Mouse (Mus musculus): Measurements from ENCODE around the gene Rerg. TPM values are rescaled to one million over a fixed set of nuclear protein-coding genes. Genes with fewer than 3 reads are reported as not detected.

Gene Rerg
- total RNA-seq, 1 experiment = 1.1 TPM

DNA sequence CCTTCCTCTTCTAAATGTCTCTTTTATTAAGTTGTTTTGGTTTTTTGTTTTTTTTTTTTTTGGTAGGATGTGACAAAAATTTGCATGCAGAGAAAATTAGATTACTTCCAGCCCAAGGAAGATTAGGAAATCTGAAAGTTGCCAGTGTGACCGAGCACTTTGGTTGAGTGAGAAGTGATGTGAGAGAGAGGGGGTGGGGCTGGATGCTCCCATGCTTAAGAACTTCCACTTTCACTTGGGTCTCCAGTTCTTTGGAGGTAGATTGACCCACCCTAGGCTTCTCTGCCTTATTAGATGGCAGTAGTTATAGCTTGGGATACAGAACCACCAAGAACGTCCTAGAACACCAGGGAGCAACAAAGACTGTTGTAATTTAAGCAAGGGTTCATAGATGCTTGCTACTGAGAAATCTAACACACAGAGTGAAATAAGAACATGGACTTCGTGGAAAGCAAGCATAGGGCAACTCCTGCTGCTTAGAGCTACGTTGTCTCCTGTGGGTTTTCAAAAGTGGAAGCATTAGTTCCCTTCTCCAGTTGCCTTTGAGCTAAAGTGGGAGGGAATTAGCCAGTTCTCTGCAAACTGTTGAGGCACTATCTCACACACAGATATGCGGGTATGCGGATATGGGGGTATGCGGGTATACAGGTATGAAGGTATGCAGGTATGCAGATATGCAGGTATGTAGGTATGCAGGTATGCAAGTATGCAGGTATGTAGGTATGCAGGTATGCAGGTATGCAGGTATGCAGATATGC, 152.9 kb downstream of the Rerg start:
- H3K27ac ChIP-seq (ENCODE audit: insufficient read depth, low read depth, low read length, poor library complexity, severe bottlenecking) = no peak overlapping the region

GRCm38 (mm10) chr6:137014346-137014745, 156.0 kb downstream of the Rerg start:
- no peak overlapping the region for H3K9ac ChIP-seq (ENCODE audit: insufficient read depth, low read depth, low read length, poor library complexity, severe bottlenecking)
- no peaks in the 10 kb centered on the region for H3K4me1 ChIP-seq (ENCODE audit: control insufficient read depth in 2 of 2, insufficient read depth in 2 of 2, low read length in 2 of 2, poor library complexity in 1 of 2)
- no peak for DNase-seq (ENCODE audit: low read depth, low spot score)
- H3K4me3 ChIP-seq (ENCODE audit: insufficient read depth in 1 of 2, low read depth in 1 of 2, low read length in 2 of 2, poor library complexity in 1 of 2, severe bottlenecking in 1 of 2) = no peak overlapping the region
- no peak for TF ChIP-seq HCFC1 (IDR thresholded peaks at IDR 0.05; ENCODE audit: borderline replicate concordance, insufficient read depth, low read length)
- no peak for TF ChIP-seq ZNF384 (IDR thresholded peaks at IDR 0.05; ENCODE audit: low read depth, low read length)
- no peak for TF ChIP-seq MAFK (IDR thresholded peaks at IDR 0.05; ENCODE audit: insufficient read depth, low read depth, low read length)
- TF ChIP-seq ZC3H11A (IDR thresholded peaks at IDR 0.05; ENCODE audit: borderline replicate concordance, low read depth, low read length) = no peak
- no peak for TF ChIP-seq CHD2 (IDR thresholded peaks at IDR 0.05; ENCODE audit: low read depth, low read length)
- no peak overlapping the region for H3K27ac ChIP-seq (ENCODE audit: insufficient read depth, low read depth, low read length, poor library complexity, severe bottlenecking)
- no peaks in the 10 kb centered on the region for H3K9me3 ChIP-seq (ENCODE audit: control insufficient read depth, insufficient read depth, low read depth, low read length)
- in situ Hi-C loops (cut with MboI; ENCODE audit: low sequenced_read_pairs in 2 of 2, unreplicated experiment in 2 of 2) = no loop called here
- H3K36me3 ChIP-seq (ENCODE audit: control insufficient read depth, insufficient read depth, low read length, poor library complexity, severe bottlenecking) = no peaks in the 10 kb centered on the region

More for the DNA sequence above, 152.9 kb downstream of the Rerg start:
- no peaks in the 10 kb centered on the region for H3K4me1 ChIP-seq (ENCODE audit: control insufficient read depth in 2 of 2, insufficient read depth in 2 of 2, low read length in 2 of 2, poor library complexity in 1 of 2)
- H3K36me3 ChIP-seq (ENCODE audit: control insufficient read depth, insufficient read depth, low read length, poor library complexity, severe bottlenecking) = no peaks in the 10 kb centered on the region
- TF ChIP-seq HCFC1 (IDR thresholded peaks at IDR 0.05; ENCODE audit: borderline replicate concordance, insufficient read depth, low read length) (no peak), MAFK (IDR thresholded peaks at IDR 0.05; ENCODE audit: insufficient read depth, low read depth, low read length) (no peak), ZNF384 (IDR thresholded peaks at IDR 0.05; ENCODE audit: low read depth, low read length) (no peak), ZC3H11A (IDR thresholded peaks at IDR 0.05; ENCODE audit: borderline replicate concordance, low read depth, low read length) (no peak), CHD2 (IDR thresholded peaks at IDR 0.05; ENCODE audit: low read depth, low read length) (no peak)
- no peak overlapping the region for H3K4me3 ChIP-seq (ENCODE audit: insufficient read depth in 1 of 2, low read depth in 1 of 2, low read length in 2 of 2, poor library complexity in 1 of 2, severe bottlenecking in 1 of 2)
- no peak overlapping the region for H3K9ac ChIP-seq (ENCODE audit: insufficient read depth, low read depth, low read length, poor library complexity, severe bottlenecking)
- in situ Hi-C loops (cut with MboI; ENCODE audit: low sequenced_read_pairs in 2 of 2, unreplicated experiment in 2 of 2) = no loop called here
- H3K9me3 ChIP-seq (ENCODE audit: control insufficient read depth, insufficient read depth, low read depth, low read length) = no peaks in the 10 kb centered on the region
- DNase-seq (ENCODE audit: low read depth, low spot score) = no peak

- in situ Hi-C loops (cut with MboI; ENCODE audit: low sequenced_read_pairs in 2 of 2, unreplicated experiment in 2 of 2) = no loop called here
- DNase-seq (ENCODE audit: low read depth, low spot score) = no peak
These were observed 159.1 kb downstream of the Rerg start for GRCm38 (mm10) chr6:137011187-137011586.

More at GRCm38 (mm10) chr6:137011187-137011586, 159.1 kb downstream of the Rerg start:
- no peak overlapping the region for H3K27ac ChIP-seq (ENCODE audit: insufficient read depth, low read depth, low read length, poor library complexity, severe bottlenecking)
- H3K36me3 ChIP-seq (ENCODE audit: control insufficient read depth, insufficient read depth, low read length, poor library complexity, severe bottlenecking) = no peaks in the 10 kb centered on the region
- no peak overlapping the region for H3K9ac ChIP-seq (ENCODE audit: insufficient read depth, low read depth, low read length, poor library complexity, severe bottlenecking)
- no peak overlapping the region for H3K4me3 ChIP-seq (ENCODE audit: insufficient read depth in 1 of 2, low read depth in 1 of 2, low read length in 2 of 2, poor library complexity in 1 of 2, severe bottlenecking in 1 of 2)
- H3K9me3 ChIP-seq (ENCODE audit: control insufficient read depth, insufficient read depth, low read depth, low read length) = no peaks in the 10 kb centered on the region
- TF ChIP-seq HCFC1 (IDR thresholded peaks at IDR 0.05; ENCODE audit: borderline replicate concordance, insufficient read depth, low read length) = no peak
- TF ChIP-seq CHD2 (IDR thresholded peaks at IDR 0.05; ENCODE audit: low read depth, low read length) = no peak
- TF ChIP-seq ZNF384 (IDR thresholded peaks at IDR 0.05; ENCODE audit: low read depth, low read length) = no peak
- no peak for TF ChIP-seq ZC3H11A (IDR thresholded peaks at IDR 0.05; ENCODE audit: borderline replicate concordance, low read depth, low read length)
- TF ChIP-seq MAFK (IDR thresholded peaks at IDR 0.05; ENCODE audit: insufficient read depth, low read depth, low read length) = no peak
- no peaks in the 10 kb centered on the region for H3K4me1 ChIP-seq (ENCODE audit: control insufficient read depth in 2 of 2, insufficient read depth in 2 of 2, low read length in 2 of 2, poor library complexity in 1 of 2)

Other genes with a start within 250 kb of the Rerg start
- gene Erp27, start 248.3 kb downstream of the Rerg start, total RNA-seq (2012; rRNA removed) = not detected in 2 replicates
- 0.45 TPM in 1 of 2 replicates, not detected in the other for gene Pde6h, start 246.7 kb downstream of the Rerg start, total RNA-seq (2012; rRNA removed)
- 6.7 and 20.9 TPM in 2 replicates for gene Arhgdib, start 228.6 kb downstream of the Rerg start, total RNA-seq (2012; rRNA removed)
- gene Ptpro, start 81.8 kb upstream of the Rerg start, total RNA-seq (2012; rRNA removed) = 0.21 and 0.31 TPM in 2 replicates